Mouse (Mus musculus): ENCODE results near the gene Snrpg. TPM values are rescaled to one million over a fixed set of nuclear protein-coding genes. Genes with fewer than 3 reads are reported as not detected.
"Not testable (repeated sequence)": the region's sequence is repeated elsewhere in the genome, so short reads cannot be mapped to it uniquely, and the experiment has no call there.

Snrpg gene
- total RNA-seq (2021): 100 to 1,000 TPM in 1 of 2 experiments, 10 to 100 TPM in 1; 97.3 to 118 TPM
- long read RNA-seq, experiment 1, transcript Snrpg-201 (4 exons, 1,055 nt): major isoform, 44 of 45 reads
- long read RNA-seq, experiment 1, partial matches to known transcripts: 1 of 45 reads
- long read RNA-seq, experiment 1, other reads (novel, unspliced or antisense): 0 of 45 reads
- long read RNA-seq, experiment 2, transcript Snrpg-201 (4 exons, 1,055 nt): major isoform, 65 of 67 reads
- long read RNA-seq, experiment 2, partial matches to known transcripts: 1 of 67 reads
- long read RNA-seq, experiment 2, other reads (novel, unspliced or antisense): 1 of 67 reads

DNA sequence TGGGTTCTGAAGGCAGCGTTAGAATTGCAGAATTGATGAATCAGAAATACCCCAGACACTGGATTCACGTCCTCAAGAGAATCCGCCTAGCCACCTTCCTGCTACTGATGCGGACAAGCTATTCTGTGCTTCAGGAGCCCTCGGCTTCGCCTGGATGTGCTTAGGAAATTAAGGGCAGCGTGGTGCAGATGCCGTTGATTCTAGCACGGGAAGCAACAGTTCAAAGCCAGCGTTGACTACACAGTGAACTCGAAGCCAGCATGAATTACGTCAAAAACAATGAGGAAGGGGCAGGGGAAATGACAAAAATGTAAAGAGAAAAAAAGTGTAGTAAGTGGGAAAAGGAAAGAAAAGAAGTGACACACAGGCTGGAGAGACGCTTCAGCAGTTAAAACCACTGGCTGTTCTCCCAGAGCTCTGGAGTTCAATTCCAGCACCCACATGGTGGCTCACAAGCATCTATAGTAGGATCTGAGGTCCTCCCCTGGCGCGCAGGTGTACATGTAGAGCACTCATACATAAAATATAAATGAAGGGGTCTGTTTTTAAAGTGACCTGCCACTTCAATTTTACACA is at the start of gene Snrpg:
Snrpg (plus strand) TSS at position 541 of the 576 bp plus-strand sequence.
- no peak for DNase-seq (ENCODE audit: low spot score in 2 of 2)

DNA sequence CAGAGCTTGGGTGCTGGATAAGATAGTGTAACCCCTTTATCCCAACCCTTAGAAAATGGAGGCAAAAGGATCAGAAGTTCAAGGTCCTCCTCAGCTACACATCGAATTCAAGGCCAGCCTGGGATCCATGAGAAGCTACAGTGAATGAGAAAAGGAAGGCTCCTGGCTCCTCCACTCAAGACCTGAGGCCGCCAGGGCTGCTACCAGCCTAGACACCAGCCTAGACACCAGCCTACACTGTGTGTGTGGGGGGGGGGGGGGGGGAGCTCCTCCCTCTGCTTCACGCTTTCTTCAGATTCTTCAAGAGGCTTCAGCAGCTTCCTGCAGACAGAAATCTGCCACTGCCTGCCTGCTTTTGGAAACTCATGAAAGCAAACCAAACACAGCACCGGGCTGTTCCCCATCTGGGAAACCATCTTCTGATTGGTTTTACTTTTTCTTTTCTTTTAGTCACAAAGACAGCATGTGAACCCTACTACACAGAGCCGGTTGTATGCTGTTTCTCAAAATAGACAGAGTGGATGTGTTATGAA is 49.0 kb upstream of the Snrpg start:
- DNase-seq (ENCODE audit: low spot score in 2 of 2): no peak

DNA sequence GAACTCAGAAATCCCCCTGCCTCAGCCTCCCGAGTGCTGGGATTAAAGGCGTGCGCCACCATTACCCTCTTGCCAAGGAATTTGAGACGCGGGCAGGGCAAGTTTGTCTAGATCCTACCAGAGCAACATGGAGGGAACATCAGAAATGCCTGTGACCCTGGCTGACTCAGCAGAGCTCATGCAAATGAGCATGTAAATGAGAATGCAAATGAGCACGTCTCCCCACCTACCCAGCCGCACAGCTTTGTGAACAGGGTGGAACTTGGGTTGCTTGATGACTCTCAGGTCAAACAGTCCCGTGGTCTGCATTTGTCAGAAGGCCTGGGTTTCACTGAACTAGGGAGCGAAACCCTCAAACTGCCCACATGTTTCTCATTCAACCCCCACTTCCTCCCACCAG is 48.1 kb upstream of the Snrpg start:
- no peak for DNase-seq (ENCODE audit: low spot score in 2 of 2)

DNA sequence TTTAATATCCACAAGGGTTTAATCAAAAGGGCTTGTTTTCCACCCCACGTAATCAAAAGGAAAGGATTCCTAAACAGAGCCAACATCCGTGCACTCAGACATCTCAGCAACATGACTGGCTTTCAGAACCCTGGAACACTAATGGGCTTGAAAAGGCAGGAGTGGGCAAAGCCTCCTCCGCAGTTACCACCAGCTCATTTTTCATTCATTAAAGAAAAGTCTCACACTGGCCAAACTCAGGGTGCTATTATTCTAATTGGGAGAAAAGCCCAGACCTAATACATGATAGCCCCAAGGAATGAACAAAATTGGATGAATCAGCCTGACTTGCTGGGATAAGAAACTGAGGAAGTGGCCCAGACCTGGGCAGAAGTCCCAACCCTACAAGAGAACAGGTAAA is 46.7 kb upstream of the Snrpg start:
- DNase-seq (ENCODE audit: low spot score in 2 of 2): no peak

DNA sequence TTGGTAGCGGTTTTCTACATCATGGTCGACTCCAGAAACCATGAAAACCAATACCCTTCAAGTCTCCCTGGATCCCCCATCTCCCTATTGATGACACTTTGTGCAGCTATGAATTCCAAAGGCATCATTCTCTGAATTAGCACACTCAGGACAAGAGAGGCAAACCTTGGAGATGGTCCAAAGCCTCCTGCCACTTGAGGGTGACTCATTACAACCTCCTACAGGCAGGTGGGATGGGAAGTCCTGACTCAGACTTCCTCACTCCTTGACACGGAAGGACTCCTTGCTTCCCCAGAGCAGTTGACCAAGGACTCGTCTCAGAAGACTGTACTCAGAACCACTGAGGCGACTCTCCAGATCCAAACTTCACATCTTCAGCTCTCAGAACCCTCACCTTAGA is 45.5 kb upstream of the Snrpg start:
- no peak for DNase-seq (ENCODE audit: low spot score in 2 of 2)

DNA sequence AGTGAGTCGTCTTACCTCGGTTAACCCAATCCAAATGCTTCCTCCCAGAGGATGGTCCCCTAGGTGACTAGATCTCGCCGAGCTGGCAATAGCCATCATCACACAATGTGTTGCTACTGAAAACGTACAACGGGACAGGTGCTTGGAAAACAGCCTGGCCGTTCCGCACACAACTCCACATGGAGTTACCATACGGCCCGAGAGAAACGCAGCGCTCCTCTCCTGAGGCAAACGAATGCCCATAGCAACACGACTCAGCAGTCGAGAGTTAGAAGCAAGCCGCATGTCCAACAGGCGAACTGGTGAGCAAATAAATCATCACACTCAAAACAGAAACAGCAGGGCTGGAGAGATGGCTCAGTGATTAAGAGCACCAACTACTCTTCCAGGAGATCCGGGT is 44.2 kb upstream of the Snrpg start:
- no peak for DNase-seq (ENCODE audit: low spot score in 2 of 2)

DNA sequence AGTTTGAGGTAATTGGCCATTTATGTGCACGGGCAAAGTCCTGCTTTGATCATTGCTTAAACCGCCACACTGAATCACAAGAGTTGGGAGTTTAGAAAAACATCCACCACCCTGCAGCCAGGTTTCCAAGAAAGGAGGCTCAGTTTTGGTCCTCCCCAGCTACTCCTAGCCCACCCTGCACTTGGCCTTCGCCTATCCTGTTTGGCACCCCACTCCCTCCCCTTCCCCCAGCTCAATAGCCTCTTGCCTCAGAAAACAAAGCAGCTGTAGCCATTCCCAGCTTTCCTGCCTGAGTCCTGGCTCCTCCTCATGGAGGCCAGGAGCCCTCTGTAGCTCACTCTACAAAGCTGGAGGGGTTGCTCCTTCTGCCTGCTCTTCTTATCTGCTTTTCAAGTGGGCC is 42.7 kb upstream of the Snrpg start:
- DNase-seq (ENCODE audit: low spot score in 2 of 2): no peak

DNA sequence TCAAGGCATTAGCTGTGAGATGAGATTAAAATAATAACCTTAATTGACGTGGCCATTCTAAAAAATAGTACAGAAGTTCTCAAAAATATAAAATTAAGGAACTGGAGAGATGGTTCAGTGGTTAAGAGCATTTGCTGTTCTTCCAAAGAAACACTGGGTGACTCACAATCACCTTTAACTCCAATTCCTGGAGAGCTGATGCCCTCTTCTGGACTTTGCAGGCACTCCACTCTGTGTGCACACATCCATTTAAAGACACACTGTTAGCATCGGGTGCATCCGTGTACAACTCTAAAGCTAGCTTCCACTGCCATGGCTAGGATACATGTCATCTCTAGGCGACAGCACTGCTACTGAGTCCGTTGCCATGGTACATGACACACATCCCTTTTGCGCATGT is 41.2 kb upstream of the Snrpg start:
- DNase-seq (ENCODE audit: low spot score in 2 of 2): no peak

DNA sequence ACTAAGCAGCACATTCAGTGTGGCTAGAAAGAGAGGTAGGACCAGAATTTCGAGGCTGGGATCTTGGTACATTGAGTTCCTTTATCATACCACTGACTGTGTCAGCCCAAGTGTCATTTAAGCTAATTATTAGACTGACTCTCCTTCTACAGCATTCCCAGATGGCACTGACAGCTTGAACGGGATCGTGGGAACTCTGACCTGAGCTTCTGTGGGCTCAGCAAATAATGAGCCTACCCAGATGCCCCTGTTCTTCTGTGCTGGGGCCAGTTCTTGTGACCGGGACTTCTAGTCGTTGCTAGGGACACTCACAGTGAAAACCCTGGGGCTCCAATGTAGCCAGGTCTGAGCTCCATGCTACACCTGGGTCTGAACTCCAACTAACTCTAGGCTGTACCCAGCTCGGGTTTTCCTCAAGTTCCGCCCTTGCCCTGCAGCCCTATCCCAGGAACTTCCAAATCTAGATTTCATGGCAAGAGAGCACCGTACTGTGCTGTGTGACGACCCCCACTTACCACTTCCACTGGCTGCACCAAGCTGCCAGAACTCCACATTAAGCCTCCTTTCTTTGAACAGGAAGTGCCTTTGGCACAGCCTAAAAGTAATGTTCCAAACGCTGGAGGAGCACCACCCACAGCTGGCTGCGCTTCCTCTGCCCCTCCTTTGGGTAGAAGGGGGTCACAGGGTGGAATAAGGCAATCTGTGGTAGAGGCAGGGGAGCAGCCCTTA is 35.8 kb upstream of the Snrpg start:
- DNase-seq (ENCODE audit: low spot score in 2 of 2): no peak

DNA sequence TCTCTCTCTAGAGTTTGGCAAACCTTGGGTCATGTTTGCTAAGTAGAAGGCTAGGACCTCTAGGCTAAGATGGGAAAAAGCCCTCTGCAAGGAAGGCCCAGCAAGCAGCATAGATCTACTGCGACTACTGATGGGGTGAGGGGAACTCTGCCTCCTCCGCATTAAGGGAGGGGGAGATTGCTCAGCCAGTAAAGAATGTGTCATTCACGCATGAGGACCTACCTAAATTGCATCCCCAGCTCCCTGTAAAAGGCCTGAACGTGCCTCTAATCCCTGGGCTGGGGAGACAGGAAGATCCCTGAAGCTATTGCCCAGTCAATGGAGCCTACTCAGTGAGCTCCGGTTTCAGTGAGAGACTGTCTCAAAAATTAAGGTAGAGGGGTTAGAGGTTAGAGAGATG is 35.2 kb upstream of the Snrpg start:
- DNase-seq (ENCODE audit: low spot score in 2 of 2): no peak

DNA sequence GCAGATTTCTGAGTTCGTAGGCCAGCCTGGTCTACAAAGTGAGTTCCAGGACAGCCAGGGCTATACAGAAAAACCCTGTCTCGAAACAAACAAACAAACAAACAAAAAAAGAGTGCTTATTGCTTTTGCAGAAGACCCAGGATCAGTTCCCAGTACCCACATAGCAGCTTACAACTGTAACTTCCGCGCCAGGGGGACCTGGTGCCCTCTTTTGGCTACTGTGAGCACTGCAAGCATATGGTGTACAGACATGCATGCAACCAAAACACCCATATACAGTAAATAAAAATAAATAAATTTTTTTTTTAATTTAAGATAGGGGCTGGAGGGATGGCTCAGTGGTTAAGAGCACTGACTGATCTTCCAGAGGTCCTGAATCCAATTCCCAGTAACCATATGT is 34.8 kb upstream of the Snrpg start:
- not testable (repeated sequence) for DNase-seq (ENCODE audit: low spot score in 2 of 2)

DNA sequence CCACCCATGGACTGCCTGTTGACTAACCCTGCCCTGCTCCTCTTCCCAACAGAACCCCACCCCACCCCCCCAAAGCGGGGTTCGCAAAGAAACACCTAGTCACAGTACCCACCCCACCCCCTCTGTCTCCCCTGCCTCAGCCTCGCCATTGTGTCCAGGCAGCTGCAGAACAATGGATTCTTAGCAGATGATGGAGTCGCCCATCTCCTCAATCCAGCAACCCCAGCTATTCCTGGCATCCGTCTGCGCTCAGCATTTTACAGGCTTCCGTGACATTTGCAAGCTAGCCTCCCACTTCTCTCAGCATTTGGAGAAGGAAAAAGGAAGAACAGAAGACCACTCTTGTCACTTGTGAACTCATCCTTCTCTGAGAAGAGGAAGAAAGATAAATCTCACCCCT is 27.4 kb upstream of the Snrpg start:
- DNase-seq (ENCODE audit: low spot score in 2 of 2): no peak

DNA sequence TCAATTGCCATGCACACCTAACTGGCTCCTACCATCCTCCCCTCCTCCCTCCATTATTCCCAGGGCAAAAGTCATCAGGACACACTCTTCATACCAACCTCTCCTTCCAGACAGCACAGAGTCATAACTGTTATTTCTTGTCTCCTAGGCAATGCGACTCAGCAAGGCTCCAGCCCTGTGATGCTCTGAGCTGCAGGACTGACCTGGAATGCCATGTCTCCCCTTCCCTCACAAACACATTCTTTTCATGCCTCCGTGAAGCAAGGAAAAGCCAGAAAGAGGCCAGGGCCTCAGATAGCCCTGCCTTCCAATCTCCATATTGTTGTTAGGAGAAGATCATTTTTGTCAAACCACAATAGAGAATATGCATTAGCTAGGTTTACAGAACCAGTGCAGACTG is 25.0 kb upstream of the Snrpg start:
- no peak for DNase-seq (ENCODE audit: low spot score in 2 of 2)

DNA sequence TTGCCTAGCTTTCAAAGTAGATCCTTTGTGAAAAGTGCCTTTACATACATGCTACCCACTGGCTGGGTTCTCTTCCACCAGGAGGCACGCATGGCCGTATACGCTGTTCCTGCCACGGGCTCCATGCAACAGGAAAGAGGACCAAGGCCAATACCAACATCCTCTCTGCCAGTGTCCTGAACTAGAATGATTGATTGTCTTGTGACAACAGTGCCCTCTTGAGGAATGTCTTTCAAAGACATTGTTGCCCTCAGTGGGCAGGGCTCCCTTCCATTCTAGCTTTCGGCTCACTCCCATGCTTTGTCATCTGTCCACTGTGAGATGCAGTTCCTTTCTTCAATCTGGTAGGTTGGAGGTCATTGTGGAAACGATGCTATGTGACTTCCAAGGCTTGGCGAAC is 21.8 kb upstream of the Snrpg start:
- DNase-seq (ENCODE audit: low spot score in 2 of 2): no peak

DNA sequence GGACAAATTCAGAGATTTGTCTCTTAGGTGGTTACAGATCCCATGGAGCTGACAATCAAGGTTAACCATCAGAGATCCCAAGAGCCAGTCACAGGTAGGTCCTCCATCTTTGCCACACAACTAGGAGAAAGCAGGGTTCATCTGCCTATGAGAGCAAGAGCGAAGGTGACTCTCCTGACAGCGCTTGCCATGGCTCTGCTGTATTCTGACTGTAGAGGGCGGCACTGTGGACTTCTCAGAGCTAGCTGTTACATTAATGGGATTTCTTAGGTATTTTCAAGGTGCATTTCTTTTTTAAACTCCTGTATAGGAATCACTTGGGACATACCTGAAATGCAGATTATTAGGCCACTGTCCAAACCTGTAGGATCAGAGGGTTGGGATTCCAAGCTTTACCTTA is 16.2 kb upstream of the Snrpg start:
- no peak for DNase-seq (ENCODE audit: low spot score in 2 of 2)

DNA sequence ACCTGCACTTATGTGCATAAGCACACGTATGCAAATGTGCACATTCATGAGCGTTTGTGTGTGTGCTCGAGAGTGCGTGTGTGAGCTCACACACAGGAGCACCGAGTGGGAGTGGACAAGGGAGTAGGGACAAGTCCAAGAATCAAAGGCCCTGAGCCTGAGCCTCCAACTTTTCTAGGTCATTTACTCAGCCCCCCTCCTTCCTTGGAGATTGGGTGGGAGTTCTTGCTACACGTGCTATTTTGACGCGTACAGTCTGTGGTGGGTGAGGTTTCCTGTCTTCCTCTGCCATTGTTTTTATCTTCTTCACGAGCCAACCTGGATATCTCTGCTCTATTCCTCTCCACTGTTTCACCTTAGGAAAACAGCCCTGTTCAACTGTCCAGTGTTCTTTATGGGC is 14.1 kb upstream of the Snrpg start:
- no peak for DNase-seq (ENCODE audit: low spot score in 2 of 2)

DNA sequence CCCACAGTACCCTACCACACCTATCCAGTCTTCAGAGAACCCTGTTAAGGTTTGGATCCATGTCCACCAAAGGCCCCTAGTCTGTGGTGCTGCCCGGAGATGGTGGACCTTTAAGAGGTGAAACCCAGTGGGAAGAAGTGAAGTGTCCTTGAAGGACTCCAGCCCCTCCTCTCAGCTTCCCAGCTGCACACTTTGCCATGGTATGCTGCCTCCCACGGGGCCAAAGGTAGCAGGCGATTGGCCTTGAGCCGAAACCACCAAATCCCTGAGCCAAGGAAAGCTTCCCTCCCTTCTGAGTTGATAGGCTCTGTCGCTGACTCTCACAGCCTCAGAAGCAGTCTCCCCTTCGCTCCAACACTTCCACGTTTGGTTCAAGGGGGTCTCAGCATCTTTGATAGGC is 10.4 kb upstream of the Snrpg start:
- no peak for DNase-seq (ENCODE audit: low spot score in 2 of 2)

DNA sequence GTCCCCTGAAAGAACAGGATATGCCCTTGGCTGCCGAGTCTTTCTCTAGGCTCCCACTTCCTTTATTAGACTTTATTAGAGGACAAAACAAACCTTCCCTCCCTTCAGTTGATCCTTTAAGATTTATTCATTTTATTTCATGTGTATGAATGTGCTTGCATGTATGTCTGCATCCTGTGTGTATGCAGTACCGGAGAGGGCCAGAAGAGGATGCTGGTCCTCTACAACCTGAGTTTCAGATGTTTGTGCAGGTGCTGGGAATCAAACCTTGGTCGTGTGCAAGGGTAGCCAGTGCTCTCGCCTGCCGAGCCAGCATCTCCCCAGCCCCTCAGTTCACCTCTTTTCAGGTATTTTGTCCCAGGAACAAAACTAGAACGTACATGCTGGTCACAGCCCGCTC is 9.7 kb upstream of the Snrpg start:
- no peak for DNase-seq (ENCODE audit: low spot score in 2 of 2)

DNA sequence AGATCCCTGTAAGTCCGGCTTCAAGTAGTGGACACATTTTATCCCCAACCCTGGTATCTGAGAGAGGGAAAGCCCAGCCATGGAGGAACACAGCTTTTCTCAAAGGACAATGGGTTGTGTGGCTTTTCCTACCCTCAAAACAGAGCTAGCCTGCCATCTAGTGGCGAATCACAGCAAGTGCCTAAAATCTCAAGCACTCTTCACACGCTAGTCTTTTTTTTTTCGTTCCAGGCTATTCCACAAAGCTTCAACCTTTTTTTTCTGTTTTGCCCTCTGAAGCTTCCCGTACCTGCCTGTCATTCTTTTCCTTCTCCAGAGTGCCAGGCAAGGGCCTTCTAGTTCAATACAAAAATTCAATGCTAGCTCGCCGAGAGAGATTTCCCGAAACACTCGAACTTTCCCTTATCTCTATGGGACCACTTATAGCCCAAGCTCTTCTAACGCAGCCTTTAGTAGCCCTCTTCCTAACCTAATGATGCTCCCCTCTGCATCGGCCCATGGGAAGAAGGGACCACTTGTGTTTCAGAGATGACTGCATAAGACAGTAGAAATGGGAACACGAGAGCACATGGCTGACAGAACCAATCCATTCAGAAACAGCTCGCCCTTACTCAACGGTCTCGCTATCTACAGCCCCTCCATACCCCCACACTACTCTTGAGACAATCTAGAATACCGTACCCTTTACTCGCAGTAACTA is 6.5 kb upstream of the Snrpg start:
- DNase-seq (ENCODE audit: low spot score in 2 of 2): peak; percentile 41 to 79

DNA sequence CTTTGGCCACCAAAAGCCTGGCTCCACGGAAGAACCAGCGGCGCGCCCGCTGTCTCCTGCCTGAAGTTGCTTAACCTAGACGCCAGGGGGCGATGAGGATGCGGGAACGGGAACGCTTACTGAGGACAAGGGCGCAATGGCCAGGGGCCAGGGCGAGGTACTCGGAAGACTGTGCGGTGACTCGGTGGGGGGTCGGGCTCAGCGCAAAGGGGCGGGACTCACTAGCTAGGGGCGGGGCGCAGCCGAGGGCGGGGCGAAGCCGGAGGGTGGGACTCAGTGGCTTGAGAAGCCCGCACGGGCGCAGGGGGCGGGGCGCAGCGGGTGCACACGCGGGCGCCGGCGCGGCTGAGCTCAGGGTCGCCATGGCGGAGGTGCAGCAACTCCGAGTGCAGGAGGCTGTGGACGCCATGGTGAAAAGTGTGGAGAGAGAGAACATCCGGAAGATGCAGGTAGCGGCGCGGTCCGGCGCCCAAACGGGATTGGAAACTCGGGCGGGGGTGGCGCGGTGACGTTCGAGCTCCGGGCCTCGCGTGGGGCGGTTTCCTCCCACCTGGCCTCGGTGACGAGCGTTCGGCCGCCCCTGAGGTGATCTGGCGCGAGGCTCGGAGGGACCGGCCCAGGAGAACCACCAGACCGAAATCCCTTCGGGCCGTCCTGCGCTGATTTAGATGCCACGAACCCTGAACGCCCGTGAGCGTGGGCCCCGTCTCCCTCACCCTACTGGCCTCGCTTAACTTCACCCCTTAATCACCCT is 5.6 kb upstream of the Snrpg start, which contains the start of gene Fam136a:
Fam136a (plus strand) TSS at position 276 of the 754 bp plus-strand sequence.
- DNase-seq (ENCODE audit: low spot score in 2 of 2): peak; percentile 94 to 97
